Mouse (Mus musculus) right cerebral cortex, postnatal 10 days (tissue): ENCODE measurements at regions not wholly inside any gene's neighbourhood (a gene's known extent, or its start where the extent isn't known, plus 50 kb on each side); places are given as distances from the start of the nearest gene placed in this dataset.
A peak's percentile ranks its signal among the peaks of the same experiment; 100 is the strongest.

ENCODE experiments used
- DNase-seq, 2 experiments: peaks; one replicate each; pipeline ENCODE4 v3.0.0; 2021; ENCODE audit warnings: low spot score in 2 of 2

- DNase-seq = no peak
These were observed 688.4 kb downstream of the Hs3st4 start for GRCm38 (mm10) chr7:124671117-124671516.

GRCm38 (mm10) chr7:124676854-124677515, 694.3 kb downstream of the Hs3st4 start:
- no peak for DNase-seq

GRCm38 (mm10) chr7:124680561-124680960, 697.9 kb downstream of the Hs3st4 start:
- no peak for DNase-seq

- peak; percentile 77 for DNase-seq
These were observed 698.5 kb downstream of the Hs3st4 start for GRCm38 (mm10) chr7:124681212-124681611.

- DNase-seq = peak; percentile 47 to 48
These were observed 699.2 kb downstream of the Hs3st4 start for GRCm38 (mm10) chr7:124681820-124682219.

- DNase-seq = peak in 1 of 2 experiments; percentile 48
These were observed 702.8 kb downstream of the Hs3st4 start for GRCm38 (mm10) chr7:124685424-124685823.

- peak; percentile 32 to 52 for DNase-seq
These were observed 721.6 kb downstream of the Hs3st4 start for GRCm38 (mm10) chr7:124704163-124704824.

GRCm38 (mm10) chr7:124707143-124707542, 724.5 kb downstream of the Hs3st4 start:
- no peak for DNase-seq

GRCm38 (mm10) chr7:124708771-124709485, 726.3 kb downstream of the Hs3st4 start:
- peak; percentile 54 to 59 for DNase-seq

GRCm38 (mm10) chr7:124720927-124721326, 723.5 kb upstream of the Kdm8 start:
- DNase-seq = no peak

GRCm38 (mm10) chr7:124742086-124742485, 702.4 kb upstream of the Kdm8 start:
- DNase-seq = no peak

- DNase-seq = no peak
These were observed 698.2 kb upstream of the Kdm8 start for GRCm38 (mm10) chr7:124746321-124746720.

GRCm38 (mm10) chr7:124748396-124748795, 696.1 kb upstream of the Kdm8 start:
- peak; percentile 61 to 78 for DNase-seq

DNA sequence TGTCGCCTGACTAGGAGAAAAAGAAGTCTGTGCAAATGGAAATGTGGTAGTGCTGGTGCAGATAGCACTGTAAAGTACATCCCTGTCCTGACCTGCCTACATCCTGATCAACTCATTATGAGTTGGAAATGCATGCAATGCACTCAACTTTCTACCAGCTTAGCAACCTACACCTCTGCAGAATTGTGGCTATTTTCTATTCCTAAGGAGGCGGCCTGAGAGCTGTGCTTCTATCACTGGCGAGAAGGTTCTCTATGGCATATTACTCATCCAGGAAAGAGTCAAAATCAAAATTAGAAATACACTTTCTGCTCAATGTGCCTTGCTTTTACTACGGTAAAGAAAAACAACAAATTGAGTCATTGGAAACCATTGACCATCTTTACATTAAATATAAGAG, 685.4 kb upstream of the Kdm8 start:
- no peak for DNase-seq

- DNase-seq = no peak
These were observed 666.7 kb upstream of the Kdm8 start for GRCm38 (mm10) chr7:124777822-124778221.

DNA sequence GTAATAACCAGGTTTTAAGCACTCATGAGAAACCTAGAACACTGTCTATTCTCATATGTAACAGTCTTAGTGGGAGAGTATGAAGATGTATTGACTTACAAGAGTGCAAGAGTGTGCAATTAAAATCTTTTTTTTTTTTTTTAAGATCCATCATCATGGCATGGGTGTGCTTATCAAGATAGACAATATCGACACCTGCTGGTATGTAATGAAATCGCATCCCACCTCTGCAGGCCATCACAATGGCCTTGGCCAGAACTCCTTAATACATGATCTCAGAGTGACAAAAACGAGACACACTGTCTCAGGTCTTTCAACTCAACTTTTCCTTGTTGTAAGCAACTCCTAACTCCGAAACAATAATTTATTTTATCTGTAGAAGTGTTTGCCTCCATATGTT, 661.7 kb upstream of the Kdm8 start:
- peak in 1 of 2 experiments; percentile 29 for DNase-seq

DNA sequence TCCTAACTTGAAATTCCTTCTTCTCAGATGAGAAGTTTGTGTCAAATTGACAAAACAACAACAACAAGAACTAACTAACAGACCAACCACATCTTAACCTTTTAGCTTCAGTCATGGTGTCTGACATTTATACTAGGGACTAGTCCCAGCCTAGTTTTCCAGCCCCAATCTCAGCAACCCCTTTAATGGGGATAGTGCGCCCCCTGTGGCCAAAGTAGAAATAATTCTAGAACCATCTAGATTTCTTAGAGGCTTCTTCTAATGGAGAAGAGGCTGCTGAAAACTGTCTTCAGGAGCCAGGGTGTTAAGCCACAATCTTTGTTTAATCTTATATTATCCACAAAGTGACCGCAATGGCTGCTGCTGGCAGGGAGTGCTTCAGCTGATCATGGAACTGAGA, 659.5 kb upstream of the Kdm8 start:
- no peak for DNase-seq

DNA sequence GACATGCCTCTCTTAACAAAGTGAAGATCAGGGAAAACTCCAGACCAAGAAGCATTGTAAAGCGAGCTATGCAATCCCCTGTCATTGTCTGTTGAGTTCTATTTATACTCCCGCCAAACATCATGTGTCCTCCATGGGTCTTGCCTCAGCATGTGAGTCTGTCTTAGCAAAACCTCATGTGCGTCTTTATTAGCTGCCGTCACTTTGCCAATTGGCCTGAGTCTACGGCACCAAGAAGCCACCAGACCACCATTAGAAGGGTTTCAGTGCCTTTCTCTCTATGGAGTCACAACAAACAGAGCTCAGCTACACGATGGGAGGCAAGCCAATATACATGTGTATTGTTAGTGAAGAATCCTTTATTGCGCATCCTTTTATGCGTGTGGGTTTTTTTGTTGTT, 658.6 kb upstream of the Kdm8 start:
- DNase-seq = no peak

- DNase-seq = peak; percentile 85 to 90
These were observed 655.7 kb upstream of the Kdm8 start for GRCm38 (mm10) chr7:124788781-124789180.

- no peak for DNase-seq
These were observed 641.4 kb upstream of the Kdm8 start for GRCm38 (mm10) chr7:124803101-124803500.

DNA sequence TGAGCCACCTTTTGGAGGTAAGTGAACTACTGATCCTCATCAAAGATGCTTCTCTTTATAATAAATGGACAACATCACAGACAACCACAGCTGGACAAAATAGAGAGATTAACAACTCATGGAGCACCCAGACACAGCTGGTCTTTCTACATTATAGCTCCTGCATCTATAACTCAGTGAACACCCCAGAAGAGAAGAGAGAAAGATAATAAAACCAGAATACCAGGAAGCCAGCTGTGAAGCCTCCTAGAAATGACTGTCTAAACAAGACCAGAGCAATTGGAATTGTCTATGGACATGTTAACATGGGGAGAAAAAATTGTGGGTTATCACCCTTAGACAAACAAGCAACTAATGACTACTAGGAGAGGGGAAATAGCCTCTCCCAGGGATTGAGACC, 609.8 kb upstream of the Kdm8 start:
- no peak for DNase-seq

DNA sequence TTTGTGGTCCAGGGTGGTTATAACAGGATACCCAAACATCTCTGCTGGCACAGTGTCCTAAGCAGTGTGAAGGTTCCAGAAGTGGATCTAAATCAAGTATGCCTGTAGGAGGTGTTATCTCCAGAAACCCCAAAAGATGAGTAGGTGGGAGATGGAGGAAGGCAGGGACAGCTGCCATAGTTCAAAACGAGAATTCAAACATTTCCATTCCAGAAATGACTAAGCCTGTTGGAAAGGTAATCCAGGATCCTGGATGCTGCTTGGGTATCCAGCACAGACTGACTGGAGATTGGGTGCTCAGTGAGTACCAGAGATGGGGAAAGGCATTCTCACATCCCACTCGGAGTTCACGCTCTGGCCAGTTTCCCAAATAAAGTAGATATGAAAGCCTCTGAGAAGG, 607.9 kb upstream of the Kdm8 start:
- no peak for DNase-seq

DNA sequence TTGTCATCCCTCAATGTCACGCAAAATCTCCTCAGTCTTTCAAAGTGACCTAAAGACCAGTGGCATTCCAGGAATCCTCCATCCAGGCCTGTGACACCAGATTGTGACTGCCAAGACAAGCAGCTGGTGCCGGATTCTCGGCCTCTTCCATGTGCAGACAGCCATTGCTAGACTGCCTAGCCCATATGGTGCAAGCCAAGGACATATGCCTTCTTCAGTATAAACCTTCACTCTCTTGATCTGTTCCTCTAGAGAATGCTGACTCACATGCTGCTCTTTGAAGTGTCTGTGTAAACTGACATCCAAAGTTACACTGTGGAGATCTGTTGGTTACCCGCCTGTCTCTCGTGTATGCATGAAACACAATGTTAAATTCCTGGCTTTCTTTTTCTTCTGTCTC, 589.4 kb upstream of the Kdm8 start:
- DNase-seq = peak; percentile 49 to 74
